Mouse (Mus musculus) spleen, adult 2 months (tissue): Measurements from ENCODE around the gene Il21r. TPM values are rescaled to one million over a fixed set of nuclear protein-coding genes. Genes with fewer than 3 reads are reported as not detected.
A peak's percentile ranks its signal among the peaks of the same experiment; 100 is the strongest.

Experiments
- DNase-seq, 2 experiments: peaks; one replicate each; pipeline versions ENCODE4 v3.0.0 to v3.0.0-alpha.2; 2012 to 2021; ENCODE audit warnings: low spot score in 2 of 2, low read depth in 1 of 2
- H3K27ac ChIP-seq: fragments of 200-500 bp; 2 replicates; pipeline ENCODE4 v1.5.1; 2012; ENCODE audit warnings: low read length, inconsistent platforms; ENCODE audit not compliant: insufficient read depth
- H3K27me3 ChIP-seq: fragments of 200-500 bp; 2 replicates; pipeline ENCODE4 v1.6.1; 2012; ENCODE audit warnings: mild to moderate bottlenecking, moderate library complexity, low read length, inconsistent platforms; ENCODE audit not compliant: control insufficient read depth, insufficient read depth
- H3K36me3 ChIP-seq: fragments of 200-500 bp; 2 replicates; pipeline ENCODE4 v1.6.1; 2012; ENCODE audit warnings: mild to moderate bottlenecking, low read length, inconsistent platforms; ENCODE audit not compliant: control insufficient read depth, insufficient read depth
- H3K4me1 ChIP-seq: fragments of 200-500 bp; 2 replicates; pipeline ENCODE4 v1.6.1; 2011; ENCODE audit warnings: inconsistent platforms; ENCODE audit not compliant: control insufficient read depth, insufficient read depth, insufficient read length
- H3K4me3 ChIP-seq: fragments of 200-500 bp; 2 replicates; pipeline ENCODE4 v1.5.1; 2011; ENCODE audit warnings: mild to moderate bottlenecking, inconsistent platforms; ENCODE audit not compliant: insufficient read depth, insufficient read length; ENCODE audit errors: extremely low read depth
- CTCF ChIP-seq: fragments of 200-500 bp; IDR thresholded peaks from 2 replicates; pipeline ENCODE4 v1.5.1; 2011; ENCODE audit warnings: mild to moderate bottlenecking, inconsistent platforms; ENCODE audit not compliant: insufficient read depth, insufficient read length, insufficient replicate concordance; ENCODE audit errors: extremely low read depth
- POLR2A ChIP-seq: fragments of 200-500 bp; IDR thresholded peaks from 2 replicates; pipeline ENCODE4 v1.6.1; 2011; ENCODE audit warnings: low read depth, low read length, inconsistent platforms
- WGBS: fragments of 180-500 bp; shearing (Covaris S2); methylation state at CpG from one replicate; pipeline ENCODE4 v1.1.7; 2018; 5-methylcytosine and 5-hydroxymethylcytosine counted together
- polyA plus RNA-seq: library from polyadenylated mRNA; depleted of rRNA; stranded (reverse); fragments of >200 nt; gene quantifications from 2 replicates; pipeline ENCODE4 v1.2.3, GENCODE M21; 2012; rRNA removed

Gene Il21r
- 138 and 180 TPM in 2 replicates for polyA plus RNA-seq

DNA sequence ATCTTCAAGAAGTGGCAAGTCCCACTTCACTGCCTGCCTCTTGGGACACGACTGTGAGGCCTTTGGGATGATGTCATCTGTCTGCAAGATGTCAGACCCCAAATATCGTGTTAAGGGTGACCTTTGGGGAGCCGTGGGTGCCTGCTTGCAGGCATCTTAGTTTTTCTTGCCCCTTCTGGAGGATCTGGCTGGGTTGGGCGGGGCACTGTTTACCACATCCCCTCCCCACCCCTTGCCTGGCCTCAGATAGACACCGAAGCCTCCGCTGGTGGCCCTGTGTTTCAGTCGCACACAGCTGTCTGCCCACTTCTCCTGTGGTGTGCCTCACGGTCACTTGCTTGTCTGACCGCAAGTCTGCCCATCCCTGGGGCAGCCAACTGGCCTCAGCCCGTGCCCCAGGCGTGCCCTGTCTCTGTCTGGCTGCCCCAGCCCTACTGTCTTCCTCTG lies at the start of gene Il21r:
TSS of gene Il21r (plus strand) at position 245 of the 447 bp plus-strand sequence.
- peaks cover 42% of the 10 kb centered on the region; the same call in 1 of the 2 replicates for H3K4me1 ChIP-seq
- peak within 1 kb of the TSS; percentile 75 for H3K4me3 ChIP-seq
- TF ChIP-seq POLR2A (peak; percentile 96), CTCF (no peak)
- peak; percentile 56 to 83 for DNase-seq
- peak within 1 kb of the TSS; percentile 97 for H3K27ac ChIP-seq
- 6% methylated on average over 11 of the region's 11 CpGs for WGBS
- no peaks in the 10 kb centered on the region for H3K27me3 ChIP-seq
- no peaks in the 10 kb centered on the region; the same call in 1 of the 2 replicates for H3K36me3 ChIP-seq

DNA sequence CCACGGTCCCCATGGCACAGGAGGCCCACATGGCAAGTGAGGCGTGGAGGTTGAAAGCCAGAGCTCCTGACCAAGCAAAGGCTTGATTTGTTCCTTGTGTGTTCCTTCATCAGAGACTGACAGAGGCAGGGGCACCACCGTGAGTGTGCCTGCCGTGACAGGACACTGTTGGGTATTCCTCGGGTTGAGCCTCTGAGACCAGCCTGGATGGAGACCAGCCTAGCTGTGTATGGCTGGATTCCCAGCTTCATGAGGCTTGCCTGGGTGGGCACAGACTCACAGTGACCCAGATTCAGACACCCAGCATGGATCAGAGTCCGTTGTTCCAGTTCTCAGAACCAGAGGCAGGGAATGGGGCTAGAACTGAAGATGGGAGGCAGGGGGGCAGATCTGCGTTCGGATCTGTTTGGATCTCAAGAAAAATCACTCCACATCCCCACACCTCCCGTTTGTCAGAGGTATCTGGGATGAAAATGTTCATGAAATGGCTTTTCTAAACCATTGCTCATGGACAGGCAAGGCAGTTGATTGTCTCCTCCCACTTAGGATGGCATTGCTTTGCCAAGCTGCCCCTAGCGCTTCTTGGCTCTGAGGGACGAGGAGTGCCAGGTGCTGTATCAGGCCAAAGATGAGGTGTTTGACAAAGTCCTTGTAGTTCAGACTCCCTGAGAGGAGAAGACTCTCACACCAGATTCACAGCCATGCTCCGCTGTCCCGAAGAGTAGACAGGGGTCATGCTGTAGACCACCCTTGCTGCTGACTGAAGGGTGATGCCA lies 49.4 kb upstream of the Il21r start:
- Histone ChIP-seq H3K27me3 (no peaks in the 10 kb centered on the region), H3K36me3 (no peaks in the 10 kb centered on the region), H3K4me1 (peaks cover 42% of the 10 kb centered on the region; the same call in 1 of the 2 replicates), H3K27ac (peak overlapping the region; percentile 87), H3K4me3 (peak overlapping the region; percentile 95)
- 58% methylated on average over 13 of the region's 13 CpGs for WGBS
- no peak for DNase-seq
- no peak for TF ChIP-seq POLR2A
- TF ChIP-seq CTCF, result no peak

DNA sequence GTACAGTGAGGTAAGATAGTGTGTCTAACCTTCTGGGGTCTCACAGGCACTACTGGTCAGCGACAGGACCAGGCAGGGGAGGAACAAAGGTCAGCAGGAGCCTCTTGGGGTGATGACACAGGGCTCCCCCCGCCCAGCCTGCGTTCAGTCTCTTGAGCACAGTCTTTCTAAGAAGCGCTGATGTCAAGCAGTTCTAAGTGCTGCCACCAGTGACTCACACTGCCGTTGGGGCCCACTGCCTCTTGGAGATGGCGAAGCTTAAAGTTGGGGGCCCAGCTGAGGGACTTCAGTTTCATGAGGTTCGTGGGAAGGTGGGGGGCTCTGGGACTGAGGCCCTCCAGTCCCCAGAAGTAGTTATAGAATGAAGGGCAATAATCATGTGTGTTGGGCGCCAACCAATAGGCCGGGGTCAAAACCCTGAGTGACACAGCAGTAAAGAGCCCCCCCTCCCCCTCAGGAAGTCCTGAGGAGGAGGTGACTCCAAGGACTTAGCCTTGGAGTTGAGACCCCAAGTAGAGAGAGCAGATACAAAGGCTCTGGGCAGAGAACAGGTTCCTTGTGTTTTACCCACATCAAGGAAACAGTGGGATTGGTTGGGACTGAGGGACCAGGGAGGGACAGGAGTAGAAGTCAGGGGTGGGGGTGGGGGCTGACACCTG lies 48.6 kb upstream of the Il21r start:
- Histone ChIP-seq H3K36me3 (peaks cover 1% of the 10 kb centered on the region; the same call in 1 of the 2 replicates), H3K4me3 (peak overlapping the region; percentile 95), H3K4me1 (peaks cover 50% of the 10 kb centered on the region; the same call in 1 of the 2 replicates), H3K27me3 (no peaks in the 10 kb centered on the region), H3K27ac (peak overlapping the region; percentile 87)
- WGBS, result 55% methylated on average over 9 of the region's 9 CpGs
- TF ChIP-seq CTCF (no peak), POLR2A (no peak)
- DNase-seq, result no peak

DNA sequence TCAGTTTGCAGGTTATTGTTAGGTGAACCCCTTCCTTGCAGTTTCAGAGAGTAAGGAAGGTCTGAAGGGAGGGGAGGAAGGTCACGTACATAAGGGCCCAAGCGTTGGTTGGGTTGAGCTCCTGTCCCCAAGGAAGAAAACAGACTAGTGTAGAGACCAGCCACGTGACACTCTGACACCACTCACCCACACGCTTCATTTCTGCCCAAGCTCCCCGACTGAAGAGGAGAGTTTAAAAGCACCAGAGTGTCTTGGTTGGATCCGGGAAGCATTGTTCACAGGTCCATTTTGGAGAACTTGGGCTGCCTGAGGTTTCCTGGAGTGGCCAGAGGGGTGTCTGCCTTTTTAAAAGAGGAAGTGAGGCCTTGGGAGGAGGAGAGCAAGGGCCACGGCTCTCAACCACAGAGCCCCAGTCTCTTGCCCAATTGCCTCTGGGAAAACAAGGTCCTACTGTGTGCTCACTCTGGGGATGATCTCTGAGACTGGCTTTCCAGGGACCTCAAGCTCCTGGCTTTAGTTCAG lies 47.8 kb upstream of the Il21r start:
- no peak for TF ChIP-seq CTCF
- no peak for TF ChIP-seq POLR2A
- Histone ChIP-seq H3K36me3 (peaks cover 7% of the 10 kb centered on the region), H3K4me3 (peak overlapping the region; percentile 52), H3K27me3 (no peaks in the 10 kb centered on the region), H3K27ac (peak overlapping the region; percentile 87), H3K4me1 (peaks cover 58% of the 10 kb centered on the region)
- peak in 1 of 2 experiments; percentile 47 for DNase-seq
- 7% methylated on average over 7 of the region's 7 CpGs for WGBS

DNA sequence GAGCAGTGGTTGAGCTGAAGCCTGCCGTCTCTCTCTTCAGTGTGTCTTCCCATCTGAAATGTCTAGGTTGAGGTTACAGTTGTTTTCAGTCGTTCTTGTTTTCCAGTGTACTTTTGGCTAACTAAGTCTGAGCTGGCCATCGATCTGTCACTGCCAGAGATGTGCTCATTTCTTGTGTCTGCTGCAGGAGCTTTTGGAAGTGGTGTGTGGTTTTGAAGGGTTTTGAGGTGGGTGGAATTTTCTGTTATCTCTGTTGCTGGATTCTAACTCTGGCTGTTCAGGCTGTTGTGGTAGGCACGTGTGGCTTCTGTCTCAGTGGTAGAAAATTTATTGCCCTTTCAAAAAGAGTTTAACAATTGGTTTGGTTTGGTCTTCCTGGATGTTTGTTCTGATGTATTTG lies 47.1 kb upstream of the Il21r start:
- H3K36me3 ChIP-seq, result peaks cover 11% of the 10 kb centered on the region
- H3K27ac ChIP-seq, result peak overlapping the region; percentile 87
- no peak for DNase-seq
- WGBS, result 14% methylated on average over 4 of the region's 4 CpGs
- peak overlapping the region; percentile 52 for H3K4me3 ChIP-seq
- peaks cover 61% of the 10 kb centered on the region for H3K4me1 ChIP-seq
- TF ChIP-seq POLR2A (no peak), CTCF (no peak)
- H3K27me3 ChIP-seq, result no peaks in the 10 kb centered on the region

DNA sequence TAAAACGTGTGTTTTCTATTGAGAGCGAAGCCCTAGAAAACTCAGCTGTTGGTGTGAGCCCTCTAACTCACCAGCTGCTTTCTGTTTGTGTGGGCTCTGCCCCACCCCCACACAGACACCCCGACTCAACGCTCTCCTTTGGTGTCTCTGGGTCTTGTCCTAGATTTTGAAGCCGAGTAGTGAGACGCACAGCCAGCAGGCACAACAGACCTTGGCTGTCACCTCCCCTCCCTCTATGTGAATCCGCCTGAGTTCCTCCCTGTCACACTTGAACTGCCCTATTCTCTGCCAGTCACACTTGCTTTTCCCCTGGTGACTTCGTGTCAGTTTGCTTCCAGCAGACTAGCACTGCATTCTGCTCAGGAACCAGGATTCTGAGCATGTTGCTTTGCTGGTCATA lies 46.4 kb upstream of the Il21r start:
- H3K4me3 ChIP-seq, result peak overlapping the region; percentile 3; the same call in 1 of the 2 replicates
- H3K36me3 ChIP-seq, result peaks cover 11% of the 10 kb centered on the region
- 24% methylated on average over 8 of the region's 8 CpGs for WGBS

More for the DNA sequence above, 46.4 kb upstream of the Il21r start:
- H3K27ac ChIP-seq, result 0 out of 2 replicates have a peak overlapping the region, but pooled peaks have one; percentile 34
- TF ChIP-seq CTCF (no peak), POLR2A (no peak)
- DNase-seq, result peak in 1 of 2 experiments; percentile 49
- no peaks in the 10 kb centered on the region for H3K27me3 ChIP-seq
- peaks cover 63% of the 10 kb centered on the region for H3K4me1 ChIP-seq
